Mouse (Mus musculus) liver, embryonic 13.5 days (tissue): Measurements from ENCODE around the gene Leap2. TPM values are rescaled to one million over a fixed set of nuclear protein-coding genes. Genes with fewer than 3 reads are reported as not detected.

ENCODE experiments used
- ATAC-seq: fragments of 200-750 bp; cut with Nextera tagmentation; 2 replicates; pipeline ENCODE4 v1.8.0; 2017; ENCODE audit warnings: low read depth, mild to moderate bottlenecking, moderate number of reproducible peaks, moderate library complexity
- DNase-seq: peaks from one replicate; pipeline ENCODE4 v3.0.0; 2022
- H3K27ac ChIP-seq: fragments of 300-500 bp; sonication (generic); 2 replicates; pipeline ENCODE4 v1.5.1; 2015; ENCODE audit warnings: moderate library complexity, mild to moderate bottlenecking, inconsistent platforms
- H3K27me3 ChIP-seq: fragments of 300-500 bp; sonication (generic); 2 replicates; pipeline ENCODE4 v1.6.1; 2015; ENCODE audit warnings: mild to moderate bottlenecking, inconsistent platforms
- H3K36me3 ChIP-seq: fragments of 300-500 bp; sonication (generic); 2 replicates; pipeline ENCODE4 v1.6.1; 2015; ENCODE audit warnings: mild to moderate bottlenecking, inconsistent platforms
- H3K4me1 ChIP-seq: fragments of 300-500 bp; sonication (generic); replicated peaks from 2 replicates; pipeline ENCODE4 v1.6.1; 2015; ENCODE audit warnings: inconsistent platforms
- H3K4me2 ChIP-seq: fragments of 300-500 bp; sonication (generic); 2 replicates; pipeline ENCODE4 v1.6.1; 2015; ENCODE audit warnings: inconsistent platforms, mild to moderate bottlenecking, moderate library complexity
- H3K4me3 ChIP-seq: fragments of 300-500 bp; sonication (generic); replicated peaks from 2 replicates; pipeline ENCODE4 v1.5.1; 2015; ENCODE audit warnings: mild to moderate bottlenecking, inconsistent platforms
- H3K9ac ChIP-seq: fragments of 300-500 bp; sonication (generic); 2 replicates; pipeline ENCODE4 v1.6.1; 2015; ENCODE audit warnings: mild to moderate bottlenecking, inconsistent platforms
- H3K9me3 ChIP-seq: fragments of 300-500 bp; sonication (generic); replicated peaks from 2 replicates; pipeline ENCODE4 v1.6.1; 2016; ENCODE audit warnings: inconsistent platforms
- WGBS: fragments of 180-500 bp; shearing (Covaris S2); methylation state at CpG from one replicate; pipeline ENCODE4 v1.1.7; 2015; ENCODE audit not compliant: insufficient replicate concordance; 5-methylcytosine and 5-hydroxymethylcytosine counted together
- microRNA-seq: library from miRNA; unstranded; fragments of <30 nt; microRNA quantifications from one replicate; pipeline ENCODE4, GENCODE M21; 2016
- polyA plus RNA-seq: library from polyadenylated mRNA; unstranded; fragments of >200 nt; fragmentation: Nextera tagmentation; extraction: Ambion mirVana; gene quantifications from 2 replicates; pipeline ENCODE4 v1.2.1, GENCODE M21; 2015

Leap2 gene
- polyA plus RNA-seq, 1 experiment from 2014 or later: 11.3 TPM

GRCm38 (mm10) chr11:53425251-53425650, 2.3 kb upstream of the Leap2 start:
- Histone ChIP-seq H3K9ac (no peak overlapping the region), H3K27ac (peak overlapping the region; percentile 58), H3K4me1 (peaks cover 30% of the 10 kb centered on the region), H3K4me2 (no peak overlapping the region), H3K9me3 (no peaks in the 10 kb centered on the region), H3K27me3 (no peaks in the 10 kb centered on the region), H3K4me3 (no peak overlapping the region), H3K36me3 (peaks cover 20% of the 10 kb centered on the region)
- no peak for ATAC-seq
- no peak for DNase-seq
- 59% methylated on average over 3 of the region's 3 CpGs for WGBS

- Histone ChIP-seq H3K27me3 (no peaks in the 10 kb centered on the region), H3K36me3 (peaks cover 20% of the 10 kb centered on the region), H3K4me1 (peaks cover 26% of the 10 kb centered on the region), H3K4me2 (no peak overlapping the region), H3K4me3 (no peak overlapping the region), H3K9me3 (no peaks in the 10 kb centered on the region), H3K9ac (no peak overlapping the region), H3K27ac (0 out of 2 replicates have a peak overlapping the region, but pooled peaks have one; percentile 58)
- ATAC-seq: no peak
- WGBS: 60% methylated on average over 2 of the region's 2 CpGs
- no peak for DNase-seq
These were observed 1.9 kb upstream of the Leap2 start for GRCm38 (mm10) chr11:53424826-53425225.

- Histone ChIP-seq H3K9ac (no peak overlapping the region), H3K4me1 (0 out of 2 replicates have a peak, but pooled peaks cover 2% of the 10 kb centered on the region), H3K27me3 (no peaks in the 10 kb centered on the region), H3K4me2 (no peak overlapping the region), H3K4me3 (no peak overlapping the region), H3K9me3 (no peaks in the 10 kb centered on the region), H3K36me3 (peaks cover 38% of the 10 kb centered on the region), H3K27ac (no peak overlapping the region)
- no peak for ATAC-seq
- no peak for DNase-seq
These were observed 4.9 kb downstream of the Leap2 start for GRCm38 (mm10) chr11:53418048-53418447.

GRCm38 (mm10) chr11:53413871-53414270, 9.1 kb downstream of the Leap2 start:
- Histone ChIP-seq H3K9ac (no peak overlapping the region), H3K9me3 (no peaks in the 10 kb centered on the region), H3K27ac (no peak overlapping the region), H3K4me1 (0 out of 2 replicates have a peak, but pooled peaks cover 2% of the 10 kb centered on the region), H3K36me3 (peaks cover 64% of the 10 kb centered on the region), H3K4me3 (no peak overlapping the region), H3K4me2 (no peak overlapping the region), H3K27me3 (no peaks in the 10 kb centered on the region)
- no peak for DNase-seq
- WGBS: 85% methylated on average over 4 of the region's 4 CpGs
- no peak for ATAC-seq

- DNase-seq (no peak), ATAC-seq (no peak)
- H3K4me2 ChIP-seq: no peak overlapping the region
- H3K27me3 ChIP-seq: no peaks in the 10 kb centered on the region
- peaks cover 69% of the 10 kb centered on the region for H3K36me3 ChIP-seq
- no peak overlapping the region for H3K27ac ChIP-seq
- H3K4me1 ChIP-seq: no peaks in the 10 kb centered on the region
- no peaks in the 10 kb centered on the region for H3K9me3 ChIP-seq
- no peak overlapping the region for H3K9ac ChIP-seq
- H3K4me3 ChIP-seq: no peak overlapping the region
These were observed 11.2 kb downstream of the Leap2 start for GRCm38 (mm10) chr11:53411738-53412137.

- H3K4me1 ChIP-seq: peaks cover 11% of the 10 kb centered on the region
- peaks cover 68% of the 10 kb centered on the region for H3K36me3 ChIP-seq
- no peak for ATAC-seq
- no peak overlapping the region for H3K4me3 ChIP-seq
- H3K27me3 ChIP-seq: no peaks in the 10 kb centered on the region
- H3K4me2 ChIP-seq: no peak overlapping the region
- H3K9me3 ChIP-seq: no peaks in the 10 kb centered on the region
- no peak overlapping the region for H3K27ac ChIP-seq
- no peak overlapping the region for H3K9ac ChIP-seq
- 53% methylated on average over 1 of the region's 1 CpGs for WGBS
- no peak for DNase-seq
These were observed 19.3 kb downstream of the Leap2 start for GRCm38 (mm10) chr11:53403638-53404037.

GRCm38 (mm10) chr11:53393856-53394255, 29.1 kb downstream of the Leap2 start:
- Histone ChIP-seq H3K4me2 (no peak overlapping the region), H3K27ac (no peak overlapping the region), H3K9me3 (no peaks in the 10 kb centered on the region), H3K36me3 (peaks cover 35% of the 10 kb centered on the region), H3K4me3 (no peak overlapping the region), H3K9ac (no peak overlapping the region), H3K27me3 (no peaks in the 10 kb centered on the region), H3K4me1 (no peaks in the 10 kb centered on the region)
- WGBS: 39% methylated on average over 1 of the region's 1 CpGs
- ATAC-seq (no peak), DNase-seq (no peak)

- 90% methylated on average over 2 of the region's 2 CpGs for WGBS
- peaks cover 33% of the 10 kb centered on the region for H3K36me3 ChIP-seq
These were observed 39.1 kb downstream of the Leap2 start for GRCm38 (mm10) chr11:53383758-53384428.

GRCm38 (mm10) chr11:53378918-53379317, 44.1 kb downstream of the Leap2 start:
- Histone ChIP-seq H3K9me3 (no peaks in the 10 kb centered on the region), H3K4me1 (peaks cover 9% of the 10 kb centered on the region), H3K9ac (no peak overlapping the region), H3K4me2 (0 out of 2 replicates have a peak overlapping the region, but pooled peaks have one; percentile 11), H3K36me3 (peaks cover 32% of the 10 kb centered on the region), H3K27me3 (no peaks in the 10 kb centered on the region), H3K4me3 (no peak overlapping the region), H3K27ac (no peak overlapping the region)
- WGBS: 39% methylated on average over 1 of the region's 1 CpGs
- DNase-seq (peak; percentile 27), ATAC-seq (peak; percentile 74)

More at GRCm38 (mm10) chr11:53383758-53384428, 39.1 kb downstream of the Leap2 start:
- Histone ChIP-seq H3K4me3 (no peak overlapping the region), H3K4me2 (no peak overlapping the region), H3K9ac (no peak overlapping the region), H3K9me3 (no peaks in the 10 kb centered on the region), H3K27ac (no peak overlapping the region), H3K27me3 (no peaks in the 10 kb centered on the region), H3K4me1 (peaks cover 7% of the 10 kb centered on the region)
- ATAC-seq (no peak), DNase-seq (no peak)

Small RNA genes within 50 kb of the gene (microRNA-seq; reads per million reads assigned to microRNA genes)
- gene Mir6920: not detected

Other genes with a start within 250 kb of the Leap2 start
- gene Hspa4, start 122.7 kb downstream of the Leap2 start, polyA plus RNA-seq: 67.8 and 84.7 TPM in 2 replicates
- gene Zcchc10, start 98.5 kb downstream of the Leap2 start, polyA plus RNA-seq: 15.1 and 18.9 TPM in 2 replicates
- 6.5 and 9.4 TPM in 2 replicates for gene Aff4, start 72.3 kb downstream of the Leap2 start, polyA plus RNA-seq
- gene Uqcrq, start 7.7 kb upstream of the Leap2 start, polyA plus RNA-seq: 611 and 667 TPM in 2 replicates
- gene Gdf9, start 7.9 kb upstream of the Leap2 start, polyA plus RNA-seq: 0.12 and 0.28 TPM in 2 replicates
- 0.07 TPM in 2 replicates for gene Gm10447, start 33.9 kb upstream of the Leap2 start, polyA plus RNA-seq
- 1.5 and 1.6 TPM in 2 replicates for gene Shroom1, start 34.0 kb upstream of the Leap2 start, polyA plus RNA-seq
- gene Gm9837, start 47.3 kb upstream of the Leap2 start, polyA plus RNA-seq: not detected in 2 replicates
- gene Gm9945, start 57.0 kb upstream of the Leap2 start, polyA plus RNA-seq: 0.53 and 0.59 TPM in 2 replicates
- gene Sowaha, start 57.1 kb upstream of the Leap2 start, polyA plus RNA-seq: 11.0 and 13.2 TPM in 2 replicates
- 21.9 and 26.6 TPM in 2 replicates for gene Sept8, start 96.1 kb upstream of the Leap2 start, polyA plus RNA-seq
- gene Kif3a, start 144.2 kb upstream of the Leap2 start, polyA plus RNA-seq: 13.3 and 13.8 TPM in 2 replicates
- gene Il4, start 195.5 kb upstream of the Leap2 start, polyA plus RNA-seq: 0.60 and 0.82 TPM in 2 replicates
- gene Il13, start 211.5 kb upstream of the Leap2 start, polyA plus RNA-seq: not detected in 2 replicates